19 mouse cellular contexts compared by ENCODE assay signal in genomic region chr5:143149536-143149935, GRCm38 (mm10). TPM values are rescaled to one million over a fixed set of nuclear protein-coding genes. Genes with fewer than 3 reads are reported as not detected.
"Had no signal": no experiment of that assay in that cellular context is flagged by ENCODE, and none has a peak within 500 bp of the region (broad histone marks: within the 10 kb centered on the region; RNA-seq: fewer than 3 reads in every experiment).

No protein-coding gene starts in this region.

- DNase-seq: kidney, adult 2 months; kidney, postnatal 25 days; lung, postnatal 14 days; right cerebral cortex, postnatal 14 days; thymus, adult 2 months; thymus, postnatal 25 days had no signal

- H3K27me3 ChIP-seq: lung, embryonic 15.5 days had no signal

- H3K36me3 ChIP-seq: limb, embryonic 12.5 days; lung, embryonic 15.5 days; midbrain, embryonic 13.5 days had no signal

- H3K4me2 ChIP-seq: limb, embryonic 12.5 days; lung, embryonic 15.5 days; midbrain, embryonic 13.5 days had no signal

- ATAC-seq: midbrain, embryonic 13.5 days had no signal

- H3K9me3 ChIP-seq: lung, embryonic 15.5 days had no signal

- H3K27ac ChIP-seq: limb, embryonic 12.5 days; lung, embryonic 15.5 days; macrophage; midbrain, embryonic 13.5 days had no signal

- H3K4me3 ChIP-seq: limb, embryonic 12.5 days; lung, embryonic 15.5 days; megakaryocyte, embryonic 14.5 days; midbrain, embryonic 13.5 days had no signal

- H3K9ac ChIP-seq: limb, embryonic 12.5 days; lung, embryonic 15.5 days; midbrain, embryonic 13.5 days had no signal

- H3K4me1 ChIP-seq: limb, embryonic 12.5 days; lung, embryonic 15.5 days; midbrain, embryonic 13.5 days had no signal

RNA-seq across cellular contexts. Expression of gene Olfr718-ps1, which starts 2.2 kb away (rescaled TPM):
- total RNA-seq: liver, adult 2 months; midbrain, postnatal 0 days had no signal
- polyA plus RNA-seq: kidney, adult 2 months; kidney, embryonic 16.5 days; limb, embryonic 12.5 days; liver, adult 2 months; liver, embryonic 16.5 days; lung, embryonic 15.5 days; macrophage; midbrain, postnatal 0 days; thymus, adult 2 months; urinary bladder, adult 2 months had no signal

RNA-seq across cellular contexts. Expression of gene Spdye4b, which starts 31.3 kb away (rescaled TPM):
- total RNA-seq: layer of hippocampus, postnatal 10 days; left cerebral cortex, postnatal 36 days; liver, adult 2 months; midbrain, postnatal 0 days had no signal
- polyA plus RNA-seq: kidney, adult 2 months; kidney, embryonic 16.5 days; limb, embryonic 12.5 days; liver, adult 2 months; liver, embryonic 16.5 days; lung, embryonic 15.5 days; macrophage; midbrain, postnatal 0 days; neural tube, embryonic 14.5 days; urinary bladder, adult 2 months had no signal
